Mouse (Mus musculus): ENCODE measurements around the gene Chpf2. TPM values are rescaled to one million over a fixed set of nuclear protein-coding genes. Genes with fewer than 3 reads are reported as not detected.

Gene Chpf2
- total RNA-seq, 2 experiments from 2014 or later: 10.8 to 11.6 TPM

GRCm38 (mm10) chr5:24589511-24590500 is 3.3 kb downstream of the Chpf2 start:
- no peak for DNase-seq
- intact Hi-C loops (cut with DNase I): no loop called here

GRCm38 (mm10) chr5:24591268-24591721 is 4.8 kb downstream of the Chpf2 start:
- intact Hi-C loops (cut with DNase I): no loop called here
- DNase-seq: peak in 1 of 2 experiments; percentile 23

GRCm38 (mm10) chr5:24591796-24592470 is 5.4 kb downstream of the Chpf2 start:
- intact Hi-C loops (cut with DNase I): no loop called here
- DNase-seq: no peak

- intact Hi-C loops (cut with DNase I): no loop called here
- DNase-seq: no peak
Observed at GRCm38 (mm10) chr5:24592471-24593160, 6.1 kb downstream of the Chpf2 start.

- no peak for DNase-seq
- intact Hi-C loops (cut with DNase I): no loop called here
Observed at GRCm38 (mm10) chr5:24593230-24593629, 6.7 kb downstream of the Chpf2 start.

- DNase-seq: no peak
- intact Hi-C loops (cut with DNase I): no loop called here
Observed at GRCm38 (mm10) chr5:24593928-24594327, 7.4 kb downstream of the Chpf2 start.

GRCm38 (mm10) chr5:24594346-24594745 is 7.8 kb downstream of the Chpf2 start:
- intact Hi-C loops (cut with DNase I): no loop called here

GRCm38 (mm10) chr5:24595261-24595660 is 8.7 kb downstream of the Chpf2 start:
- no peak for DNase-seq
- intact Hi-C loops (cut with DNase I): no loop called here

More at GRCm38 (mm10) chr5:24594346-24594745, 7.8 kb downstream of the Chpf2 start:
- DNase-seq: no peak

GRCm38 (mm10) chr5:24595786-24596380 is 9.3 kb downstream of the Chpf2 start:
- intact Hi-C loops (cut with DNase I): loop anchor here (2.0 kb wide), 2 partner anchors 55 to 65 kb away; partner anchors contain the start of gene Asb10
- no peak for DNase-seq

- intact Hi-C loops (cut with DNase I): loop anchor here (2.0 kb wide), 2 partner anchors 56 to 66 kb away; partner anchors contain the start of gene Asb10
- peak; percentile 39 to 47 for DNase-seq
Observed at GRCm38 (mm10) chr5:24596519-24597171, 10.1 kb downstream of the Chpf2 start.

- peak; percentile 80 to 81 for DNase-seq
- intact Hi-C loops (cut with DNase I): loop anchor here (2.0 kb wide), 2 partner anchors 56 to 66 kb away; partner anchors contain the start of gene Asb10
Observed at GRCm38 (mm10) chr5:24597221-24597728, 10.7 kb downstream of the Chpf2 start.

GRCm38 (mm10) chr5:24597901-24598569 is 11.5 kb downstream of the Chpf2 start:
- no peak for DNase-seq
- intact Hi-C loops (cut with DNase I): loop anchor here (2.0 kb wide), 3 partner anchors 57 to 87 kb away; partner anchors contain the start of gene Asb10

- DNase-seq: peak; percentile 71 to 72
- intact Hi-C loops (cut with DNase I): loop anchor here (2.0 kb wide), 1 partner anchor 88 kb away; no protein-coding TSS in a partner anchor
Observed at GRCm38 (mm10) chr5:24598570-24599006, 12.0 kb downstream of the Chpf2 start.

- DNase-seq: no peak
- intact Hi-C loops (cut with DNase I): loop anchor here (2.0 kb wide), 1 partner anchor 88 kb away; no protein-coding TSS in a partner anchor
Observed at GRCm38 (mm10) chr5:24599137-24599536, 12.6 kb downstream of the Chpf2 start.

- intact Hi-C loops (cut with DNase I): loop anchor here (5.0 kb wide), 1 partner anchor 148 kb away; the partner anchor contains the start of gene Agap3
- no peak for DNase-seq
Observed at GRCm38 (mm10) chr5:24600236-24600635, 13.7 kb downstream of the Chpf2 start.

GRCm38 (mm10) chr5:24601071-24601835 is 14.7 kb downstream of the Chpf2 start:
- intact Hi-C loops (cut with DNase I): loop anchor here (5.0 kb wide), 1 partner anchor 149 kb away; the partner anchor contains the start of gene Agap3
- no peak for DNase-seq
